Mouse (Mus musculus) liver, postnatal 0 days (tissue): Measurements from ENCODE around the gene Dus3l. TPM values are rescaled to one million over a fixed set of nuclear protein-coding genes. Genes with fewer than 3 reads are reported as not detected.

Experiments used
- ATAC-seq: fragments of 200-750 bp; cut with Nextera tagmentation; 2 replicates; pipeline ENCODE4 v1.8.0; 2017; ENCODE audit warnings: mild to moderate bottlenecking, moderate library complexity
- DNase-seq: peaks from one replicate; pipeline ENCODE4 v3.0.0-alpha.2; 2016
- H3K27ac ChIP-seq: fragments of 300-500 bp; sonication (generic); 2 replicates; pipeline ENCODE4 v1.5.1; 2014; ENCODE audit warnings: antibody characterized with exemption, moderate library complexity, mild to moderate bottlenecking, low read depth
- H3K27me3 ChIP-seq: fragments of 300-500 bp; sonication (generic); 2 replicates; pipeline ENCODE4 v1.6.1; 2014; ENCODE audit warnings: low read length, control low read depth, mixed read lengths; ENCODE audit not compliant: insufficient read depth
- H3K36me3 ChIP-seq: fragments of 300-500 bp; sonication (generic); replicated peaks from 2 replicates; pipeline ENCODE4 v1.6.1; 2014; ENCODE audit warnings: mild to moderate bottlenecking, control low read depth, low read length, moderate library complexity, mixed read lengths; ENCODE audit not compliant: insufficient read depth
- H3K4me1 ChIP-seq: fragments of 300-500 bp; sonication (generic); 2 replicates; pipeline ENCODE4 v1.6.1; 2014; ENCODE audit warnings: antibody characterized with exemption, mild to moderate bottlenecking, control low read depth; ENCODE audit not compliant: insufficient read depth
- H3K4me2 ChIP-seq: fragments of 300-500 bp; sonication (generic); 2 replicates; pipeline ENCODE4 v1.6.1; 2014; ENCODE audit warnings: low read depth, mild to moderate bottlenecking, low read length, moderate library complexity, mixed read lengths
- H3K4me3 ChIP-seq: fragments of 300-500 bp; sonication (generic); 2 replicates; pipeline ENCODE4 v1.5.1; 2014; ENCODE audit warnings: low read depth, low read length
- H3K9ac ChIP-seq: fragments of 300-500 bp; sonication (generic); replicated peaks from 2 replicates; pipeline ENCODE4 v1.6.1; 2014; ENCODE audit warnings: mild to moderate bottlenecking, moderate library complexity
- H3K9me3 ChIP-seq: fragments of 300-500 bp; sonication (generic); 2 replicates; pipeline ENCODE4 v1.6.1; 2016; ENCODE audit warnings: mild to moderate bottlenecking, control low read depth, low read length, mixed read lengths
- CTCF ChIP-seq: sonication (generic); IDR thresholded peaks from 2 replicates; pipeline ENCODE4 v1.5.1; 2016; ENCODE audit warnings: antibody characterized with exemption, low read depth
- EP300 ChIP-seq: IDR thresholded peaks from 2 replicates; pipeline ENCODE4 v1.6.1; 2016; ENCODE audit warnings: antibody characterized with exemption, low read depth, mild to moderate bottlenecking
- WGBS: fragments of 180-500 bp; shearing (Covaris S2); extraction: QIAGEN DNeasy Blood & Tissue Kit; methylation state at CpG from one replicate; pipeline ENCODE4 v1.1.7; 2014; ENCODE audit not compliant: insufficient replicate concordance; 5-methylcytosine and 5-hydroxymethylcytosine counted together
- polyA plus RNA-seq: library from polyadenylated mRNA; unstranded; fragments of >200 nt; fragmentation: Nextera tagmentation; extraction: Ambion mirVana; gene quantifications from 2 replicates; pipeline ENCODE4 v1.2.1, GENCODE M21; 2015

The Dus3l gene
- polyA plus RNA-seq, 1 experiment from 2014 or later, result 9.1 TPM

GRCm38 (mm10) chr17:56814316-56815056, 49.9 kb downstream of the Dus3l start:
- H3K9ac ChIP-seq, result no peak overlapping the region
- no peak overlapping the region for H3K27ac ChIP-seq
- ATAC-seq (peak; percentile 43; the same call in 1 of the 2 replicates), DNase-seq (peak; percentile 69)
- H3K4me2 ChIP-seq, result no peak overlapping the region
- no peaks in the 10 kb centered on the region for H3K36me3 ChIP-seq
- WGBS, result 23% methylated on average over 24 of the region's 24 CpGs
- H3K27me3 ChIP-seq, result peaks cover 3% of the 10 kb centered on the region; the same call in 1 of the 2 replicates
- H3K9me3 ChIP-seq, result no peaks in the 10 kb centered on the region
- no peak overlapping the region for H3K4me3 ChIP-seq
- peaks cover 8% of the 10 kb centered on the region for H3K4me1 ChIP-seq
- no peak for TF ChIP-seq CTCF
- no peak for TF ChIP-seq EP300

- Histone ChIP-seq H3K4me3 (no peak overlapping the region), H3K4me2 (no peak overlapping the region), H3K9ac (no peak overlapping the region), H3K27me3 (peaks cover 3% of the 10 kb centered on the region; the same call in 1 of the 2 replicates), H3K27ac (no peak overlapping the region), H3K36me3 (no peaks in the 10 kb centered on the region), H3K9me3 (no peaks in the 10 kb centered on the region), H3K4me1 (peaks cover 8% of the 10 kb centered on the region)
- no peak for TF ChIP-seq CTCF
- WGBS, result 80% methylated on average over 3 of the region's 3 CpGs
- DNase-seq, result no peak
- ATAC-seq, result no peak
Measured at GRCm38 (mm10) chr17:56815057-56815345, 50.4 kb downstream of the Dus3l start.

- Histone ChIP-seq H3K27me3 (peaks cover 3% of the 10 kb centered on the region; the same call in 1 of the 2 replicates), H3K4me1 (peaks cover 3% of the 10 kb centered on the region; the same call in 1 of the 2 replicates), H3K4me2 (no peak overlapping the region), H3K36me3 (no peaks in the 10 kb centered on the region), H3K4me3 (no peak overlapping the region), H3K9ac (no peak overlapping the region), H3K9me3 (no peaks in the 10 kb centered on the region), H3K27ac (no peak overlapping the region)
- no peak for TF ChIP-seq CTCF
- TF ChIP-seq EP300, result no peak
- 45% methylated on average over 11 of the region's 11 CpGs for WGBS
- DNase-seq (peak; percentile 78), ATAC-seq (peak; percentile 44; the same call in 1 of the 2 replicates)
Measured at GRCm38 (mm10) chr17:56818067-56818636, 53.6 kb downstream of the Dus3l start.

GRCm38 (mm10) chr17:56819032-56819545, 54.5 kb downstream of the Dus3l start:
- 49% methylated on average over 6 of the region's 6 CpGs for WGBS
- no peak overlapping the region for H3K9ac ChIP-seq
- no peaks in the 10 kb centered on the region for H3K9me3 ChIP-seq
- no peak overlapping the region for H3K4me3 ChIP-seq
- H3K27ac ChIP-seq, result no peak overlapping the region
- no peak overlapping the region for H3K4me2 ChIP-seq
- DNase-seq, result no peak
- H3K36me3 ChIP-seq, result no peaks in the 10 kb centered on the region
- no peak for ATAC-seq
- peaks cover 3% of the 10 kb centered on the region; the same call in 1 of the 2 replicates for H3K4me1 ChIP-seq
- H3K27me3 ChIP-seq, result no peaks in the 10 kb centered on the region
- TF ChIP-seq CTCF, result no peak
- no peak for TF ChIP-seq EP300

Other genes with a start within 250 kb of the Dus3l start
- gene Gm20219, start 210.4 kb upstream of the Dus3l start, polyA plus RNA-seq, result 0.08 TPM in 2 replicates
- 19.7 and 23.1 TPM in 2 replicates for gene Safb2, start 180.2 kb upstream of the Dus3l start, polyA plus RNA-seq
- 27.0 and 28.4 TPM in 2 replicates for gene Safb, start 179.9 kb upstream of the Dus3l start, polyA plus RNA-seq
- 259 and 260 TPM in 2 replicates for gene 2410015M20Rik, start 155.0 kb upstream of the Dus3l start, polyA plus RNA-seq
- 1,436 and 1,479 TPM in 2 replicates for gene Rpl36, start 151.3 kb upstream of the Dus3l start, polyA plus RNA-seq
- 29.8 and 31.9 TPM in 2 replicates for gene Lonp1, start 137.9 kb upstream of the Dus3l start, polyA plus RNA-seq
- gene Catsperd, start 136.6 kb upstream of the Dus3l start, polyA plus RNA-seq, result 0.33 and 0.60 TPM in 2 replicates
- gene Ranbp3, start 91.5 kb upstream of the Dus3l start, polyA plus RNA-seq, result 19.6 and 21.8 TPM in 2 replicates
- gene Ndufa11, start 47.0 kb upstream of the Dus3l start, polyA plus RNA-seq, result 281 and 298 TPM in 2 replicates
- gene Vmac, start 46.7 kb upstream of the Dus3l start, polyA plus RNA-seq, result 3.3 and 4.1 TPM in 2 replicates
- 1.2 and 2.2 TPM in 2 replicates for gene Nrtn, start 7.2 kb upstream of the Dus3l start, polyA plus RNA-seq
- 0.20 and 0.23 TPM in 2 replicates for gene Prr22, start 5.5 kb downstream of the Dus3l start, polyA plus RNA-seq
- 3.1 and 3.6 TPM in 2 replicates for gene Rfx2, start 66.3 kb downstream of the Dus3l start, polyA plus RNA-seq
- not detected in 2 replicates for gene Acsbg2, start 109.7 kb downstream of the Dus3l start, polyA plus RNA-seq
- gene 1700061G19Rik, start 110.7 kb downstream of the Dus3l start, polyA plus RNA-seq, result 0.04 TPM in 1 of 2 replicates, not detected in the other
- 4.6 and 4.8 TPM in 2 replicates for gene Mllt1, start 170.7 kb downstream of the Dus3l start, polyA plus RNA-seq
- not detected in 2 replicates for gene Acer1, start 217.4 kb downstream of the Dus3l start, polyA plus RNA-seq
- 68.2 and 71.3 TPM in 2 replicates for gene Clpp, start 225.5 kb downstream of the Dus3l start, polyA plus RNA-seq
- gene Alkbh7, start 232.6 kb downstream of the Dus3l start, polyA plus RNA-seq, result 22.9 and 23.9 TPM in 2 replicates
- gene Pspn, start 235.3 kb downstream of the Dus3l start, polyA plus RNA-seq, result not detected in 2 replicates
- 26.7 and 31.3 TPM in 2 replicates for gene Gtf2f1, start 246.5 kb downstream of the Dus3l start, polyA plus RNA-seq
- gene Gm17949, start 246.7 kb downstream of the Dus3l start, polyA plus RNA-seq, result 0.09 and 0.18 TPM in 2 replicates